Mouse (Mus musculus) cerebellum, adult 2 months (tissue): Measurements from ENCODE around the gene Pfkfb3.

Experiments used
- CTCF ChIP-seq: fragments of 200-500 bp; IDR thresholded peaks from 2 replicates; pipeline ENCODE4 v1.5.1; 2011; ENCODE audit warnings: low read depth, mild to moderate bottlenecking, control low read depth, low read length, moderate library complexity, borderline replicate concordance; ENCODE audit not compliant: insufficient read depth
- POLR2A ChIP-seq: fragments of 200-500 bp; IDR thresholded peaks from 2 replicates; pipeline ENCODE4 v1.6.1; 2011; ENCODE audit warnings: low read length, control low read depth, borderline replicate concordance; ENCODE audit not compliant: insufficient read depth

GRCm38 (mm10) chr2:11422384-11422783 is 131.5 kb downstream of the Pfkfb3 start:
- TF ChIP-seq CTCF (no peak), POLR2A (no peak)
